Mouse (Mus musculus): ENCODE data around the gene Osbpl6. TPM values are rescaled to one million over a fixed set of nuclear protein-coding genes. Genes with fewer than 3 reads are reported as not detected.

The Osbpl6 gene
- polyA plus RNA-seq, 1 experiment from 2014 or later, result 24.2 TPM

- Histone ChIP-seq H3K36me3 (peaks cover 40% of the 10 kb centered on the region), H3K9me3 (no peaks in the 10 kb centered on the region), H3K4me1 (replicated peaks) (no peaks in the 10 kb centered on the region), H3K9ac (no peak overlapping the region), H3K4me2 (no peak overlapping the region), H3K27ac (no peak overlapping the region), H3K4me3 (no peak overlapping the region), H3K27me3 (no peaks in the 10 kb centered on the region)
- ATAC-seq (ENCODE audit: low FRiP score), result no peak
Measured at GRCm38 (mm10) chr2:76386531-76386930, 19.8 kb upstream of the Osbpl6 start.

GRCm38 (mm10) chr2:76400178-76400577 is 6.1 kb upstream of the Osbpl6 start:
- no peak overlapping the region for H3K9ac ChIP-seq
- H3K27ac ChIP-seq, result no peak overlapping the region
- peaks cover 12% of the 10 kb centered on the region; the same call in 1 of the 2 replicates for H3K27me3 ChIP-seq
- H3K9me3 ChIP-seq, result no peaks in the 10 kb centered on the region
- no peak overlapping the region for H3K4me3 ChIP-seq
- no peak for ATAC-seq (ENCODE audit: low FRiP score)
- H3K36me3 ChIP-seq, result no peaks in the 10 kb centered on the region
- no peak overlapping the region for H3K4me2 ChIP-seq
- peaks cover 1% of the 10 kb centered on the region for H3K4me1 ChIP-seq (replicated peaks)

GRCm38 (mm10) chr2:76405596-76406150 is 635 bp upstream of the Osbpl6 start:
- ATAC-seq (ENCODE audit: low FRiP score), result peak; percentile 71
- Histone ChIP-seq H3K27ac (peak overlapping the region; percentile 94), H3K4me3 (peak overlapping the region; percentile 89), H3K4me1 (replicated peaks) (peaks cover 11% of the 10 kb centered on the region), H3K9me3 (no peaks in the 10 kb centered on the region), H3K9ac (peak overlapping the region; percentile 95), H3K36me3 (no peaks in the 10 kb centered on the region), H3K4me2 (peak overlapping the region; percentile 79), H3K27me3 (peaks cover 12% of the 10 kb centered on the region; the same call in 1 of the 2 replicates)
- 1% methylated on average over 15 of the region's 15 CpGs for WGBS

- ATAC-seq (ENCODE audit: low FRiP score), result peak; percentile 71
- peak overlapping the region; percentile 89 for H3K4me3 ChIP-seq
- H3K4me1 ChIP-seq (replicated peaks), result peaks cover 11% of the 10 kb centered on the region
- H3K27me3 ChIP-seq, result peaks cover 12% of the 10 kb centered on the region; the same call in 1 of the 2 replicates
- H3K4me2 ChIP-seq, result peak overlapping the region; percentile 79
- H3K27ac ChIP-seq, result peak overlapping the region; percentile 94
- WGBS, result under 1% methylated on average over 48 of the region's 49 CpGs
- H3K9me3 ChIP-seq, result no peaks in the 10 kb centered on the region
- peak overlapping the region; percentile 95 for H3K9ac ChIP-seq
- H3K36me3 ChIP-seq, result no peaks in the 10 kb centered on the region
Measured at GRCm38 (mm10) chr2:76406937-76407441, 681 bp downstream of the Osbpl6 start.

GRCm38 (mm10) chr2:76409526-76409925 is 3.2 kb downstream of the Osbpl6 start:
- H3K4me3 ChIP-seq, result no peak overlapping the region
- H3K36me3 ChIP-seq, result no peaks in the 10 kb centered on the region
- no peak for ATAC-seq (ENCODE audit: low FRiP score)
- H3K9me3 ChIP-seq, result no peaks in the 10 kb centered on the region
- no peak overlapping the region for H3K9ac ChIP-seq
- H3K4me1 ChIP-seq (replicated peaks), result peaks cover 11% of the 10 kb centered on the region
- no peaks in the 10 kb centered on the region for H3K27me3 ChIP-seq
- no peak overlapping the region for H3K27ac ChIP-seq
- no peak overlapping the region for H3K4me2 ChIP-seq
- 94% methylated on average over 1 of the region's 1 CpGs for WGBS

GRCm38 (mm10) chr2:76409986-76410385 is 3.7 kb downstream of the Osbpl6 start:
- Histone ChIP-seq H3K27me3 (no peaks in the 10 kb centered on the region), H3K27ac (no peak overlapping the region), H3K4me1 (replicated peaks) (peaks cover 11% of the 10 kb centered on the region), H3K9ac (no peak overlapping the region), H3K9me3 (no peaks in the 10 kb centered on the region), H3K4me2 (no peak overlapping the region), H3K4me3 (no peak overlapping the region), H3K36me3 (no peaks in the 10 kb centered on the region)
- ATAC-seq (ENCODE audit: low FRiP score), result no peak
- 90% methylated on average over 2 of the region's 2 CpGs for WGBS

GRCm38 (mm10) chr2:76412924-76413323 is 6.6 kb downstream of the Osbpl6 start:
- 79% methylated on average over 2 of the region's 2 CpGs for WGBS
- ATAC-seq (ENCODE audit: low FRiP score), result no peak

GRCm38 (mm10) chr2:76417446-76418141 is 11.3 kb downstream of the Osbpl6 start:
- WGBS, result 95% methylated on average over 14 of the region's 14 CpGs

More at GRCm38 (mm10) chr2:76412924-76413323, 6.6 kb downstream of the Osbpl6 start:
- Histone ChIP-seq H3K27me3 (no peaks in the 10 kb centered on the region), H3K36me3 (no peaks in the 10 kb centered on the region), H3K4me1 (replicated peaks) (peaks cover 1% of the 10 kb centered on the region; the same call in 1 of the 2 replicates), H3K27ac (no peak overlapping the region), H3K4me3 (no peak overlapping the region), H3K9me3 (no peaks in the 10 kb centered on the region), H3K4me2 (no peak overlapping the region), H3K9ac (no peak overlapping the region)

GRCm38 (mm10) chr2:76418142-76418518 is 11.8 kb downstream of the Osbpl6 start:
- H3K27me3 ChIP-seq, result no peaks in the 10 kb centered on the region
- H3K9me3 ChIP-seq, result no peaks in the 10 kb centered on the region
- no peak overlapping the region for H3K9ac ChIP-seq
- H3K4me2 ChIP-seq, result no peak overlapping the region
- no peak overlapping the region for H3K27ac ChIP-seq
- H3K4me1 ChIP-seq (replicated peaks), result no peaks in the 10 kb centered on the region
- 98% methylated on average over 3 of the region's 3 CpGs for WGBS
- H3K4me3 ChIP-seq, result no peak overlapping the region
- no peaks in the 10 kb centered on the region for H3K36me3 ChIP-seq
- ATAC-seq (ENCODE audit: low FRiP score), result no peak

More at GRCm38 (mm10) chr2:76417446-76418141, 11.3 kb downstream of the Osbpl6 start:
- Histone ChIP-seq H3K4me1 (replicated peaks) (no peaks in the 10 kb centered on the region), H3K4me3 (no peak overlapping the region), H3K27ac (no peak overlapping the region), H3K36me3 (no peaks in the 10 kb centered on the region), H3K27me3 (no peaks in the 10 kb centered on the region), H3K9me3 (no peaks in the 10 kb centered on the region), H3K4me2 (no peak overlapping the region), H3K9ac (no peak overlapping the region)
- no peak for ATAC-seq (ENCODE audit: low FRiP score)

GRCm38 (mm10) chr2:76421411-76421924 is 15.2 kb downstream of the Osbpl6 start:
- Histone ChIP-seq H3K4me1 (replicated peaks) (no peaks in the 10 kb centered on the region), H3K4me3 (no peak overlapping the region), H3K9ac (no peak overlapping the region), H3K9me3 (no peaks in the 10 kb centered on the region), H3K27ac (no peak overlapping the region), H3K27me3 (no peaks in the 10 kb centered on the region), H3K36me3 (no peaks in the 10 kb centered on the region), H3K4me2 (no peak overlapping the region)
- no peak for ATAC-seq (ENCODE audit: low FRiP score)
- 85% methylated on average over 6 of the region's 6 CpGs for WGBS

GRCm38 (mm10) chr2:76426816-76427215 is 20.5 kb downstream of the Osbpl6 start:
- Histone ChIP-seq H3K4me1 (replicated peaks) (peaks cover 4% of the 10 kb centered on the region; the same call in 1 of the 2 replicates), H3K4me2 (no peak overlapping the region), H3K9ac (no peak overlapping the region), H3K27ac (no peak overlapping the region), H3K27me3 (no peaks in the 10 kb centered on the region), H3K36me3 (no peaks in the 10 kb centered on the region), H3K4me3 (no peak overlapping the region), H3K9me3 (no peaks in the 10 kb centered on the region)
- 74% methylated on average over 3 of the region's 3 CpGs for WGBS
- no peak for ATAC-seq (ENCODE audit: low FRiP score)

- Histone ChIP-seq H3K4me1 (replicated peaks) (peaks cover 4% of the 10 kb centered on the region; the same call in 1 of the 2 replicates), H3K9me3 (no peaks in the 10 kb centered on the region), H3K36me3 (no peaks in the 10 kb centered on the region), H3K27ac (no peak overlapping the region), H3K27me3 (no peaks in the 10 kb centered on the region), H3K4me2 (no peak overlapping the region), H3K9ac (no peak overlapping the region), H3K4me3 (no peak overlapping the region)
- WGBS, result 63% methylated on average over 3 of the region's 3 CpGs
- ATAC-seq (ENCODE audit: low FRiP score), result no peak
Measured at GRCm38 (mm10) chr2:76429318-76429717, 23.0 kb downstream of the Osbpl6 start.
